Mouse (Mus musculus) cerebellum, postnatal 36 days (tissue): ENCODE results near the gene Tsga10ip.
"Not testable (repeated sequence)": the region's sequence is repeated elsewhere in the genome, so short reads cannot be mapped to it uniquely, and the experiment has no call there.

Source experiments
- DNase-seq, 2 experiments: peaks; one replicate each; pipeline ENCODE4 v3.0.0; 2021 to 2022; ENCODE audit warnings: mixed read lengths in 2 of 2

Gene Tsga10ip

DNA sequence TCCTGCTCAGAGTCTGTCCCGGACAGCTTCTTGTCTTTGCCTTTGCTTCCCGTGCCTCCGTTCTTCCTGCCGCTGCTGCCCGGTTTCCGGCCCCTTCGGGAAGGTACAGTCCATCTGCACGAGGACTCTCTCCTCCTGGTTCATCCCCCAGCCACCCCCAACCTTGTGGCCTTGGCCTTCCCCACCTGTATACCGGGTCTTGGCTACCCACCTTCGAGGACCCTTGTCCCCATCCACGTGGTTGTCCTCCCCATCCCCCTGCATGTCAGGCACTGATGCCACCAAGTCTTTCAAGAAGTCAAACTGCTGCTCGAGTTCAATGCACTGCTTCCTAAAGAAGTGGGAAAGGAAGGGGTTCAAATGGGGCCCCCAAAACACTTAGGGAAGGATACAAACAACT is 21.2 kb upstream of the Tsga10ip start:
- DNase-seq, result no peak

DNA sequence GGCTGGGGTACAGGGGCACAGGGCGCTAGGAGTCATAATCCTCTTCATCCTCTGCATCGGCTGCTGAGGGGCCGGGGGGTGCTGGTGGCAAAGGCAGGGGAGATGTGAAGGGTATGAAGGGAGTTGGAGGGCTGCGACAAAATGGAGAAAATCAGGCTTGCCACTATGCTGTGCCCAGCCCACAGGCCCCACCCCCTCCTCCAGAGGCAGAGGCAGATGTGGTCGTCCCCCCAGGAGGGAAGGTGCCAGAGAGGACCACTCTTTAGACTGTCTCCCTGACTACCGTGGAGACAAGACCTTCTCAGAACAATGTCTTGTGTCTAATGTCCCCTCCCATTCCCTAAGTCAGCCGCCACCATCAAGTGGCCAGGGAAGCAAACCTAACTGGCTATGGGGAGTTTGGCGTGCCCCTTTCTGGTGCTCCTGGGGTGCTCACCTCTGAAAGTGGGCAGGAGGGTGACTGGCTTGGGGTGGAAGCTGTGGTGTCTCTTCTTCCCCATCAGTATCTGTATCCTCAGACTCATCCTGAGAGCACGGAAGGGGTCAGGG is 20.6 kb upstream of the Tsga10ip start:
- DNase-seq, result no peak

DNA sequence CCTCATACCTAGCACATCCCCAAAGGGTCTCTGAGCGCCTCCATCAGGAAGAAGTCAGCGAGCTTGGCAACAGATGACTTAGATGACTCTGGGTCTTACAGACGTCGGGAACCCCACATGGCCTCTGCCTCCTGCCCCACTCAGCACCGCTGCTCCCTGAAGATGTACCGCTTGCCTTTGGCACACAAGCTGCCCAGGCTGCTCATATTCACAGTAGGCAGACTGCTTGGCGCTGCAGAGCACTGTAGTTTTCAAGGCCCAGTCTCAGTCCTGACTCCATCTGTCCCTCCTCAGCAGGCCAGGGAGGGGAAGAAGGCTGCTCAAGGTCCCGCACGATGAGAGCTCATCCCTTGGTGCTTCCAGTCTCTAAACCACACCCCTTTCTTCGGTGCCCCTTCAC is 19.9 kb upstream of the Tsga10ip start:
- DNase-seq, result peak; percentile 51 to 52

DNA sequence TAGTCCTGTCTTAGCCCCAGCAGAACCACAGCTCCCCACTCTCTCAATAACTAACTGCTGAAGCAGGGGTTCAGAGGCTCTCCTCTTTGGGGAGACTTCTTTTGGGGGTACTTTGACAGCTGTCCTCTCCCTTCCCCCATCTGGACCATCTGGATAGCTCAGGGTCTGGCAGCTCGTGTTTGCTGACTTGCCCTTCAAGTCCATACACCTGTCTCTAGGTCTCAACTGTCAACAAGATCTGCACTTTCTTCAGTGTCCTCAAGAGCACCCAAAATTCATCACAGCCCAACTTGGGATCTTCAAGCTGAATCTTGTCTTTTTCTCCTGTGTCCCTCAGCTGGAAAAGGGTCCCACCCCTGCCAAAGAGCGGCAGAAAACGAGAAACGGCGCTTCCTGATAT is 19.5 kb upstream of the Tsga10ip start:
- no peak for DNase-seq

DNA sequence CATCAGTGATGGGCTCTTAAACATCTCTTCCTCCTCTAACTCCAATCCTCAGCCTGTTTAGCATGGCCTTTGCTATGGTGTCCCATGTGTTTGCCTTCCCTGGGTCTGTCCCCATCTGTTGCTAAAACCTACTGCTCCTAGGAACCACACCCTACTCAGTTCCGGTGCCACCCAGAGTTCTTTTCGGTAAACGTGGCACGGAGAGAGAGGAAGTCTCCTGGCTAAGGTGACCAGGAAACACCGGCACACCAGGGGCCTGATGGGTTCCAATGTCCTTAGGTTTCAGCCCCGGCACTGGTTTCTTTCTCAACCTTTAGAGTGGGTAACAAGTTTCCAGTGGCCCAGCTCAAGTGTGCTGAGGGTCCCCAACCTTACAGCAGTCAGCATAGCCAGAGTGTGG is 18.3 kb upstream of the Tsga10ip start:
- no peak for DNase-seq

DNA sequence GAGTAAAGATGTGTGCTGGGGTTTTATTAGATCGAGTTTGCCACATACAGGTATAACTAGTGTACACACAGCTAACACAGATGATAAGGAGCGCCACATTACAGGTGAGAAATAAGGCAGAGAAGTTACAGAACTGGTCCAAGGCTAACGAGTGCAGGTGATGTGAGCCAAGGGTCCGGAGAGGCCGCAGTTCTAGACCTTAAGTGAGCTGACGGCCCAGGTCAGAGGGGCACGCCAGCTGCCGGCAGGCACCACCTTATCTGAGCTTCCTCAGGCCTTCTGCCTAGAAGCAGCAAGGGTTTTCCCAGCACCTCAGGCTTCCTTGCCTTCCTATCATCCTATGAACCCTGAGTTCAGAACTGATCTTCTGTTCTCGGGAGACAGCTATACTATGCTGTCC is 17.3 kb upstream of the Tsga10ip start:
- DNase-seq, result no peak

DNA sequence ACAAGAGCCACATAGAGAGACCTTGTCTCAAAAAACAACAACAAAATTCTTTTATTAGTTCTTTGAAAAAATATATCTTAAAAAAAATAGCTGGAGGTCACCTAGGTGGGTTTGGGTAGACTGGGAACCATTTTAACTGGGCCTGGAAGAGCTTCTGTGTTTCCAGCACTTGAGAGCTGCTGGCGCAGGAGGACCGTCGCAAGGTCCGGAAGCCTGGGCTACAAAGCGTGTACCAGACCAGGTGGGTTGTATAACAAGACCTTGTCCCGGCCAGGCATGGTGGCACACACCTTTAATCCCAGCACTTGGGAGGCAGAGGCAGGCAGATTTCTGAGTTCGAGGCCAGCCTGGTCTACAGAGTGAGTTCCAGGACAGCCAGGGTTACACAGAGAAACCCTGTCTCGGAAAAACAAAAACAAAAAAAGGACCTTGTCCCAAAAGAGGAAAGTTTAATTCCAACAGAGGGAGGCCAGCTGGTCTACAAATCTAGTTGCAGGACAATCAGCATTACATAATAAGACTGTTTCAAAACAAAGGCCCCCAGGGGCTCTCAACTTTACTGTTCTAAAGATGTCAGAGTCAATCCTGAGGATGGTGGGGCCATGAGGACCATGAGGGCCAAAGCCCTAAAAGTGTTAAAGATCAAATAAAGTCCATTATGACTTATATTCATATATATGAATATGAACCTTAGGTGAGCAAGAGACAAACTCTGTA is 16.6 kb upstream of the Tsga10ip start:
- no peak for DNase-seq

DNA sequence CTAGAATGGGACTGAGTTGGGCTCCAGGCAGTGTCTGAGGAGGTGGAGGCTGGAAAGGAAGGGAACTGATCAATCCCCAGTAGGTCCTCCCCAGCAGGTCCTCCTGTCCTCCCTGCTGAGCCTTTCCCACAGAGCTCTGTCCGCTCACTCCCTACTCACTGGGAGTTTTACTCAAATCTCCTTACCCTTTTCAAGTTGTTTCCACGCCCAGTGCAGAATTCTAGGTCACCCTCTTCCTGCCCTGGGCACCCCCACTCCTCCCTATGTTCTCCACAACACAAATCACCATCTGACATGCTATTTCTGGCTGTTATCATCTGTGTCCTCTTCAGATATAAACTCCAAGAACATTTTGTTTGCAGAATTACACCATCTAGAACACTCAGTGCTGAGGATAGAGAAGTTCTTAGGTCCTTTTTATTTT is 12.2 kb upstream of the Tsga10ip start:
- DNase-seq, result no peak

DNA sequence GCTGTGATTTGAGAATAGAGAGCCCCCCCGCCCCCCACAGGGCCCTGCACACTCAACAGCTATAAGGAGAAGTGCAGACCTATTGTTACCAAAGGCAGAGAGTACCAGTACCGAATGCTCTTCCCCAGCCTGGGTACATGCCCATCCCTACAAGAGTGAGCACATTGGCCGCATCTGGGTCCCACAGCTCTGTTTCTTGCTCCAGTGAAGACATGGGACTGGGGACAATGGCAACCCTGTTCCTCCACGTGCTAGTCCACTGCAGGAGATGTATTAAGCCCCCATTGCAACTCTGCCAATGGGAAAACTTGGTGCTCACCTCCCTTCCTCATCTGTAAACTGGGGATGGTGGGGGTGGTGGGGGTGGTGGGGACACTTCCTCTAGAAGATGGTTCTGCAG is 11.5 kb upstream of the Tsga10ip start:
- no peak for DNase-seq

DNA sequence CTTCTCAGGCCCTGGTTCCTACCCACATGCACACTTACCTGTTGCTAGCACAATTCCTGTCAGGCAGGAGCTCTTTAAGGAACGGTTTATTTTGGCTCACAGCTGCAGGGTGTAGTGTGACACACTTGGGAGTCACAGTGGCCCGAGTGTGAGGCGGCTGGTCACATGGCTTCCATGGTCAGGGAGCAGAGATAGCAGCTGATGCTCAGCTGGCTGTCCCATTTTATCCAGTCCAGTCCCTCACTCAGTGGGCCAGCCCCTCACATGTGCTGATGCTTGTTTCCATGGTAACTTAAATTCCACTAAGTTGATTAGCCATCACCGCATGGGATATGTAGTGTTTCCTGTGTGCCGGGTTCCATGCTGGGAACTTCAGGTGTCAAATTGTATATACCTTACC is 9.6 kb upstream of the Tsga10ip start:
- no peak for DNase-seq

DNA sequence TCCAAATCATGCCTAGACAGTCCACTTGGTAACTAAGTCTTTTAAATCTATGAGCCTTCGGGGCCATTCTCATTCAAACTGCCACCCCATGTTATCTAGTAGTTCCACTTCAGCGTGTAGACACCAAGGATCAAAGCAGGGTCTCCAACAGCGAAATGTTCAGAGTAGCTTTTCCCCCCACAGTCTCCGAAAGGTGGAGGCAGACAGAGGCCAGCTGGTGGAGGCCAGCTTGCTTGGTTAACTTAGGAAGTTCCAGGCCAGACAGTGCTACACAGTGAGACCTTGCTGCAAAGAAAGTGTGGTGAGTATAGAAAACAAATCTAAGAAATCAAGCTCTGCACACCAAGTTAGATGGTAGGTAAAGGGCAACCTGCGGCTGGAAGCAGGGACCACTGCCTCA is 8.3 kb upstream of the Tsga10ip start:
- no peak for DNase-seq

DNA sequence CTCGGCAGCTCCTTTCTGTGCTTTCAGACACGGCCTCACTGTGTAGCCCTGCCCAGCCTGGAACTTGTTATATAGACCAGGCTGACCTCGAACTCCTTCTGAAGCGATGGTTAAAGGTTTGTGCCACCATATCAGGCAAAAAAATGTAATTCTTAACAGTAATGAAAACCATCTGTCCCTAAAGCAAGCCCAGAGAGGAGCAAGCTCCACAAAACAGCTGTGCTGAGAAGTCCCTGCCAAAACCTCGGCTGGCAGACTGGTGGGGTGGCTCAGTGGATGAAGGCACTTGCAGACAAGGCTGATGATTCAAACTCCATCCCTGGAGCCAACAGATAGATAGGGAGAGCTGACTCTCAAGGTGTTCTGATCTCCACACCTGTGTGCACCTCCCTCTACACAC is 6.7 kb upstream of the Tsga10ip start:
- no peak for DNase-seq

DNA sequence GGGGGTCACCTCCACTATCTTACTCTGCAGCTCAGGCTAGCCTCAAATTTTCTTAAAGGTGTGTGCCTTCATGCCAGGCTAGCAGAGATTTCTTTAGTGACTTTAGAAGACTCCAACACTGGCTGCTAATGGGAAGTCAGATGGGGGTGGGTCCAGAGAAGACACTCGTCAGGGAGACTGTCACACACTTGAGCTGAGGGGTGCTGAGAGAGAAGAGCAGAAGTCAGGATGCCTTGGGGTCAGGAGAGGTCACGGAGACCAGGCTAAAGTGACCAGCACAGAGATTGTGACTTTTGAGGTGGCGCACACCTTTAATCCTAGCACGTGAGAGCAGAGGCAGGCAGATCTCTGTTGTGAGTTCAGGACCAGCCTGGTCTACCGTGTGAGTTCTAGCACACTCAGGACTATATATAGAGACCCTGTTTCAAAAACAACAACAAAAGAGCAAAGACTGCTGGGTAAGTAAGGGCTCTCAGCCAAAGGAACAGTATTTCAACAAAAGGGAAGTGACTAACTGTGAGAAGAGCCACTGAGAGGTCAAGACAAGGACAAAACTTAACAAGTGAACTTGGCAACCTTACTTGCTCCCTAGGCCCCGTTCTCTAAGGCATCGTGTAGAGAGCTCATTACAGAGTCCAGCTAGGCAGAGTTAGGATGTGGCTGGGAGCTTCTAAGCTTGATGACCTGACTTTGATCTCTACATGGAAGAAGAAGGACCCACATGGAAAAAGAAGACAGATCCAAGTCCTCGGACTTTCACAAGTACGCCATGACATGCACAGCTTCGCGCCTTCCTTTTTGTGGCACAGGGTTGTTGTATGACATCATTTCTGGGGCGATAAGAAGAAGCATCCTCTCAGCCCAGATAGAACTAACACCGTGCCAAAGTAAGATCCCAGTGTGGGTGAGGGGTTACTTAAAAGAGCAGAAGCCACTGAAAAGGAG is 6.0 kb upstream of the Tsga10ip start:
- no peak for DNase-seq

DNA sequence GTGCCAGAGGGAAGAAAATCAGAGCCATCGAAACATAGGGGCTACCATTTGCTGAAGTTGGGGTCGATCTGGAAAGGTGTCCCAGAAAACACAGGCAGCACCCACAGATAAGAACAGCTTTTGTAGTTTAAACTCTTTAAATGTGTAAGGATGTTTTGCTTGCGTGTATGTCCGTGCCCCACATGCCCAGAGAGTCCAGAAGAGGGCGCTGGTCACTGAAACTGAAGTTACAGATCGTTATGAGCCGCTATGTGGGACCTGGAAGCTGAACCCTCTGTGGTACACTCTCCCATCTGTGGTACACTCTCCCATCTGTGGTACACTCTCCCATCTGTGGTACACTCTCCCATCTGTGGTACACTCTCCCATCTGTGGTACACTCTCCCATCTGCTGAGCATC is 4.8 kb upstream of the Tsga10ip start:
- peak; percentile 70 to 71 for DNase-seq

DNA sequence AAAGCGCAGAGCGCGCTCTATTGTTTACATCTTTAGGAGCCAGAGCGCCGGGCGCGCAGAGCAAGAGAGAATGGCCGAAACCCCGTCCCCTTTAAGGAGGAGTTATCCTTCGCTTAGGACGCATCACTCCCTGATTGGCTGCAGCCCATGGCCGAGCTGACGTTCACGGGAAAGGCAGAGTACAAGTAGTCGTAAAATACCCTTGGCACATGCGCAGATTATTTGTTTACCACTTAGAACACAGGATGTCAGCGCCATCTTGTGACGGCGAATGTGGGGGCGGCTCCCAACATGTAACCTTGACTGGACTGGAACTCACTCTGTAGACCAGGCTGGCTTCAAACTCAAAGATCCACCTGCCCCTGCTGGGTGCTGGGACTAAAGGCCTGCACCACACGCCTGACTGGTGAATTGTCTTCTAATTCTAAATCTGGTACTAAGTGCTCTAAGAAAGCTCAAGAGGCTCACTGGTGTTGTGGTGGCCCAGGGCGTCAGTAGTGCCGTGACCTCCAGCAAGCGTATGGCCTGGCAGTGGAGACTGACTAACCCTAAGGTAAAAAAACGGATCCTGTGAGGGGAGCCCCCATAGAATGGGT is 4.3 kb upstream of the Tsga10ip start:
- peak; percentile 56 to 57 for DNase-seq

DNA sequence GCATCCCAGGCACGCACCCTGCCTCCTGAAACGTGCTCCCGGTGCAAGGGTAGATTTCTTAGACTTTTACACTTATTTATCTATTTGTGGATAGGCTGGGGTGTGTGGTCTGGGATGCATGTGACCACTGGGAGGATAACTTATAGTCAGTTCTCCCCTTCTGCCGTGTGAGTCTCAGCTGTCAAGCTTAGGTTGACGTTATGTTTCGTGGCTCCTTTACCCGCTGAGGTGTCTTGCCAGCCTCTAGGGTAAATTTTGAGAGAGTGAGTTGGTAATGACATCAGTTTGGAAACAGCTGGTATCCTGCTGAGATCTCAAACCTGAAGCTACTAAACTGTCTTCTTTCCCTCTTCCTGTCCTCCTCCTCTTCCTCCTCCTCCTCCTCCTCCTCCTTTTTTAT is 3.6 kb upstream of the Tsga10ip start:
- no peak for DNase-seq

DNA sequence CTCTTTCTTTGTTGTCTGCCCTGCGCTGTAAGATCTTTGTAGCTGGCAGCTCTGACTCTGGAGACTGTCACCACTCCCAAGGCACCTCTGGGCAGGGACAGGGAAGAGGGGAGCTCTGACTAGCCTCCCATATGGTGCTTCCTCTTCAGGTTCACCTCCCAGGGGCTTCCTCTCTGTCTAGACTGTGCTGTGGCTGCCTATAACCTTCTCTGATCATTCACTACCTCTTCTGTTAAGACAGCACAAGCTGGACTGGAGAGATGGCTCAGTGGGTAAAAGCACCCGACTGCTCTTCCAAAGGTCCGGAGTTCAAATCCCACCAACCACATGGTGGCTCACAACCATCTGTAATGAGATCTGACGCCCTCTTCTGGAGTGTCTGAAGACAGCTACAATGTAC is 1.3 kb downstream of the Tsga10ip start:
- not testable (repeated sequence) for DNase-seq

DNA sequence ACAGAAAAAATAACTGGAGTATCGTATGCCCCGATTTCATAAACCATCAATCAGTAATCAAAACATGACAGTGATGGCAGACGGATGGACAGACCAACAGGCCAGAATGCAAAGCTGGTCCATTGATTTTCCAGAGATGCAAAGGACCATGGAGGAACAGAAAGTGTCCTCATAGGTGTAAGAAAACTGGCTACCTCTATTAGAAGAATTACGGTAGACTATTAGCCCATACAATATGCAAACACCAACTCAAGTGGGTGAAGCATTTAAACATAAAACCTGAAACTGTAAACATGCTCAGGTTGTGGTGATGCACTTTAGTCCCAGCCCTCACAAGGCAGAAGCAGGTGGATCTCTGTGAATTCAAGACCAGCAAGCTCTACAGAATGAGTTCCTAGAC is 7.0 kb downstream of the Tsga10ip start:
- no peak for DNase-seq

DNA sequence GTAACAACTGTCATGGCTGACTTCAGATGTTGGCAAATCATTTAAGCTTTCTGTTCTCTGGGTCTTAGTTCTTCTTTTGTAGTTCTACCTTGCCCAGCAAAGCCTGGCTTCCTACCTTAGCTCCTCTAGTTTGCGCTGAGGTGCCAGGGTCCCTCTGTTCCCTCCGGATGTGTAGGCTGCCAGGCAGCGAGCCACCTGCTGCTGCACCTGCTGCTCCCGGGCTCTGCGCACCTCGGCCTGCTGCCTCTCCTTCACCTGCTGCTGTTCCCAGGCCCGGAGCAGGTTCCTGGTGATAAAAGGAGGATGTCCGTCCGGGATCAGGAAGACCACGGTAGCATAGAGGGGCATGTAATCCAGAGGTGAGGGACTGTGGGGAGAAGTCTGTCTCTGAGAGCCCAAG is 8.2 kb downstream of the Tsga10ip start:
- DNase-seq, result peak; percentile 54 to 70

DNA sequence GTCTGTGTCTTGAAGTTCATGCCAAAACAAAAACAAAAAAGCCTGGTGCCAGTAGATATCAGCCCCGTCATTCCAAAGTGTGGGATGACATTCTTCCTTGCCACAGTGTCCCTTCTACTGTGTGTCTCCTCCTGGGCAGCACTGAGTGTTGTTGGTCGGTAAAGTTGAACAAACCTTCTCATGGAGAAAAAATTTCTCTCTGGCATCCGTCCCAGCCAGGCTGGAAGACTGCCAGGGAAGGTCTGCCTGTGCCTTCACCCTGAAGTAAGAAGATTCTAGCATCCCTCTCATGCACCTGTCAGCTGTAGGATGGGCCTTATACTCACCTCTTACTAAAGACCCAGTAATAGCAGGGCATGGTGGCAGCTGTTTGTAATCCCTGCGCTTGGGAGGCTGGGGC is 9.4 kb downstream of the Tsga10ip start:
- DNase-seq, result peak; percentile 82

DNA sequence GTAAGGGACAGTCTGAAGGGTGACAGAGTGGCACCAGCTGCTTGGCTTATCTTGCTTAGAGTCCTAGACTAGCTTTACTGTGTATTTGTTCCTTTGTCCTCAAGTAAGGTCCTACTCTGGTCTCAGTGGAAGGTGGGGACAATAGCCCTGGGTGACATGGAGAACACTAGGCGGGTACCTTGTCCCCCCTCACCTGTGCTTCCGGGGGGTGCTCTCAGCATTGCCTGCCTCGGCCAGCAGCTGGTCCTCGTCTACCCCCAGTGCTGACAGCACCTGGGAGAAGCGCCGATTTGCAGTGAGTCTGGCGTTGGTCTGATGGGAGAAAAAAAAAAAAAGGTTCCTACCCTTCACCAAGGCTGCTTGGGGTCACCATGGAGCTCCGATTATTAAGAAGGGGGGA is 11.9 kb downstream of the Tsga10ip start:
- no peak for DNase-seq

DNA sequence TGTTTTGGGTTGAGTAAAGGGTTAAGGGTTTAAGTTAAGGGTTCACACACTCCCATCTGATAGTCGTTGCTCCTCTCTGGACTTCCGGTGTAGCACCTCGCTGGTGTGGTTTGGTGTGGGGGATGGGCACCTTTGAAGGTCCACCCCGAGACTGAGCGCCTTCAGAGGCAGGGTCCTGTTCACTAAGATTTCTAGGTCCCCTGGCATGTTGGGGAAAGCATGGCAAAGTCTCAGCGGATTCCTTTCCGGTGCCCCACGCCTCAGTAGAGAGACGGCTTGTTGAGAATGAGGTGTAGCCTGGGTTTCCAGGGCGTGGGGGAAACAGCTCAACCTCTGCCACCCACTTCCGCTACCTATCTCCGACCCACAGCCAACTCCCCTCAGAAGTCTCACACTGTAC is 12.7 kb downstream of the Tsga10ip start:
- DNase-seq, result no peak

DNA sequence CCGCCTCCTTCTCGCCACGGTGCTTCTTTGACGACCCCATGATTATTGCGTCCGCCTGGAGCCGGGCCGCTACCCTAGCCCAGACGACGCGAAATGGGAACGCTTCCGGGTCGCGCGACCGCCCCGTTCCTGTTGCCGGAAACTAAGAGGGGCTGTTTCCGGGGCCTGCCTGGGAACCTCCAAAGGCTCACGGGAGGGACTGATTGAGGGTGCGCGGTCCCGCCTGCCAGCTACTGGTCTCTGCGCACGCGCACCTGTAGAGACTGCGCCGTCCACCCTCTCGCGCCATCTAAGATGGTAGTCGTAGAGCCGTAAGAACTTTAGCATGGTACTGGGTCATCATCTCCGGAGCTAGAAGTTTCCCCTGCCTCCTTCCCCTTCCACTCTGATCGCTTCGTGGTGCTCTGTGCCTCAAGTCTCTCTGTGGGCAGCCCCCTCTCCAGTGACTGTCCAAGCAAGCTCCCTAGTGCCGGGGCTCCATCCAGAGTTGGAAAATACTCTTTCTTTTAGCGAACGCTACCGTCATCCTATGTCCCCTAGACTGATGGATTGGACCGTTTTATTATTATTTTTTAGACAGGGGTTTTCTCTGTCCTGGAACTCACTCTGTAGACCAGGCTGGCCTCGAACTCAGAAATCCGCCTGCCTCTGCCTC is 13.6 kb downstream of the Tsga10ip start, which contains the start of gene Sart1:
Gene Sart1 (minus strand): TSS at position 116 of the 655 bp plus-strand sequence.
- peak; percentile 95 to 97 for DNase-seq
